Mouse (Mus musculus) central nervous system, embryonic 14 days (tissue): Measurements from ENCODE around the gene Vip. TPM values are rescaled to one million over a fixed set of nuclear protein-coding genes. Genes with fewer than 3 reads are reported as not detected.

Source experiments
- polyA plus RNA-seq: library from polyadenylated mRNA; depleted of rRNA; stranded (reverse); fragments of >200 nt; gene quantifications from 2 replicates; pipeline ENCODE4 v1.2.3, GENCODE M21; 2012; rRNA removed

Gene Vip
- polyA plus RNA-seq = 0.38 and 0.76 TPM in 2 replicates

GRCm38 (mm10) chr10:5639112-5639511 is at the start of gene Vip:
Gene Vip (plus strand): TSS chr10:5639218.

GRCm38 (mm10) chr10:5593464-5593863 is 45.6 kb upstream of the Vip start, which contains the start of gene Myct1:
Gene Myct1 (plus strand): TSS chr10:5593775.

Other genes starting within 250 kb of the Vip start
- 11.5 and 15.5 TPM in 2 replicates for gene Syne1, start 87.7 kb upstream of the Vip start, polyA plus RNA-seq
- 0.87 and 1.2 TPM in 2 replicates for gene Myct1, start 45.4 kb upstream of the Vip start, polyA plus RNA-seq
- 22.6 and 25.8 TPM in 2 replicates for gene Fbxo5, start 166.4 kb downstream of the Vip start, polyA plus RNA-seq
- 7.8 and 7.9 TPM in 2 replicates for gene Mtrf1l, start 184.7 kb downstream of the Vip start, polyA plus RNA-seq